Mouse (Mus musculus) bone marrow macrophage, adult 2 months (primary cell): ENCODE data around the gene Ankzf1.

Experiments
- CTCF ChIP-seq: IDR thresholded peaks from 2 replicates; pipeline ENCODE4 v1.5.1; 2012; ENCODE audit warnings: low read depth, mild to moderate bottlenecking, low read length, moderate library complexity
- POLR2A ChIP-seq: IDR thresholded peaks from 2 replicates; pipeline ENCODE4 v1.6.1; 2012; ENCODE audit warnings: mild to moderate bottlenecking, low read depth, low read length, borderline replicate concordance

DNA sequence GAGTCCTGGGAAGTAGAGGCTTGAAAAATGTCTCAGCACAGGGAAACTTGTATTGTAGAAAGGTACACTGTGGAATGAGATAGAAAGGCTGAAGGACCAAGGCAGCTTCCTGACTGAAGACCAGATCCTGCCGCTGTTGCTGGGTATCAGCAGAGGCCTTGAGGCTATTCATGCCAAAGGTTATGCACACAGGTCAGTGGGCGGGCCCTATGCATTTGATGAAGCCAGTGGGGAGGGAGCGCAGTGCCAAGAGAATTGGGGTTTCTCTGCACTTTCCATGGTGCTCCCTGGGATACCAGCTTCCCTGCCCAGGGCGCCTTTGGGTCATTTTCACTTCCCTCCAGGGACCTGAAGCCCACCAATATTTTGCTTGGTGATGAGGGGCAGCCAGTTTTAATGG, 20.6 kb downstream of the Ankzf1 start:
- TF ChIP-seq CTCF (no peak), POLR2A (no peak)
